Comparison of ENCODE assay signal across 12 mouse cellular contexts in genomic region chr13:6624121-6624520, GRCm38 (mm10).
"Had no signal": no experiment of that assay in that cellular context is flagged by ENCODE, and none has a peak within 500 bp of the region (broad histone marks: within the 10 kb centered on the region; RNA-seq: fewer than 3 reads in every experiment).

No protein-coding gene starts in this region.

- DNase-seq: kidney, adult 8-10 months; kidney, postnatal 25 days; lung, postnatal 14 days; thymus, adult 2 months; thymus, postnatal 25 days had no signal

- H3K36me3 ChIP-seq: limb, embryonic 15.5 days; liver, embryonic 12.5 days; lung, embryonic 15.5 days; stomach, embryonic 15.5 days had no signal

- H3K4me1 ChIP-seq: limb, embryonic 15.5 days; liver, embryonic 12.5 days; lung, embryonic 15.5 days; midbrain, embryonic 13.5 days; neural tube, embryonic 15.5 days; stomach, embryonic 15.5 days had no signal

- H3K4me2 ChIP-seq: limb, embryonic 15.5 days; liver, embryonic 12.5 days; lung, embryonic 15.5 days; midbrain, embryonic 13.5 days; neural tube, embryonic 15.5 days; stomach, embryonic 15.5 days had no signal

- H3K27me3 ChIP-seq: limb, embryonic 15.5 days; liver, embryonic 12.5 days; lung, embryonic 15.5 days; midbrain, embryonic 13.5 days; neural tube, embryonic 15.5 days; stomach, embryonic 15.5 days had no signal

- H3K4me3 ChIP-seq: left cerebral cortex, adult 2 months; limb, embryonic 15.5 days; liver, embryonic 12.5 days; lung, embryonic 15.5 days; midbrain, embryonic 13.5 days; neural tube, embryonic 15.5 days; stomach, embryonic 15.5 days had no signal

- H3K27ac ChIP-seq: left cerebral cortex, adult 2 months; limb, embryonic 15.5 days; liver, embryonic 12.5 days; lung, embryonic 15.5 days; midbrain, embryonic 13.5 days; neural tube, embryonic 15.5 days; stomach, embryonic 15.5 days had no signal
